Mouse (Mus musculus): Measurements from ENCODE around the gene Tmem89. TPM values are rescaled to one million over a fixed set of nuclear protein-coding genes. Genes with fewer than 3 reads are reported as not detected.

Tmem89 gene
- polyA plus RNA-seq, 1 experiment from 2014 or later, result not detected

DNA sequence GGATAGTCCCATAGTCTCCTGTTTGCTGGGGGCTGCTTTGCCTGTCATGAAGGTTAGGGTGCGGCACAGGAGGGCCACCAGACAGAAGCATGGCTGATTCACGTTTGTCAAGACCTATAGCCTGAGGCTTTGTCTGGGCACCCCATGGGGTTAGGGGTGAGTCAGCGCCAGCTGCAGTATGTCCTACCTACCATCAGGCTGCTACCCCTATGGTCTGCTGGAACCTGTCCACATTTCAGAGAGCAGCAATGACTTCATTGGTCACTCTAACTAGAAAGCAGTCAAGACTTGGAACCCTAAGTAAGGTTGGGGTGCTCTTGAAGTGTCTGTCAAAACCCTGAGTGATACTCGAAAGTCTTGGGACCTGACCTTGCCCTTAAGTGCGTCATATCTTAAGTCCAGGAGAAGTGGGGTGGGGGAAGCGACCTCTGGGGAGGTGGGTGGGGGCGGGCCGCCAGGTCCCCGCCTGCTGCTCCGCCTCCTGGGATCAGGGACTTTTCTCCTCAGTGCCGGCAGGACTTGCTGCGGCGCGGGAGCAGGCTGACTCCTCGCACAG, 38.7 kb downstream of the Tmem89 start, which contains the start of gene Col7a1:
Gene Col7a1 (plus strand): TSS at position 506 of the 556 bp plus-strand sequence.
- DNase-seq (ENCODE audit: low spot score), result no peak
- Histone ChIP-seq H3K4me1 (peaks cover 26% of the 10 kb centered on the region), H3K9me3 (replicated peaks) (no peaks in the 10 kb centered on the region), H3K36me3 (peaks cover 32% of the 10 kb centered on the region), H3K4me3 (peak within 1 kb of the TSS; percentile 36), H3K27ac (replicated peaks) (no peak within 1 kb of the TSS), H3K27me3 (ENCODE audit: low read depth, poor library complexity, severe bottlenecking) (peaks cover 32% of the 10 kb centered on the region)
- 12% methylated on average over 15 of the region's 15 CpGs for WGBS

- Histone ChIP-seq H3K4me1 (peaks cover 26% of the 10 kb centered on the region), H3K27me3 (ENCODE audit: low read depth, poor library complexity, severe bottlenecking) (peaks cover 32% of the 10 kb centered on the region), H3K9me3 (replicated peaks) (no peaks in the 10 kb centered on the region), H3K36me3 (peaks cover 11% of the 10 kb centered on the region), H3K27ac (replicated peaks) (no peak overlapping the region), H3K4me3 (no peak overlapping the region)
- DNase-seq (ENCODE audit: low spot score), result no peak
- 94% methylated on average over 11 of the region's 11 CpGs for WGBS
These were observed 40.8 kb downstream of the Tmem89 start for GRCm38 (mm10) chr9:108955241-108955640.

GRCm38 (mm10) chr9:108955846-108956245, 41.4 kb downstream of the Tmem89 start:
- no peaks in the 10 kb centered on the region for H3K9me3 ChIP-seq (replicated peaks)
- H3K4me3 ChIP-seq, result no peak overlapping the region
- WGBS, result 94% methylated on average over 11 of the region's 11 CpGs
- no peak overlapping the region for H3K27ac ChIP-seq (replicated peaks)
- peaks cover 32% of the 10 kb centered on the region for H3K27me3 ChIP-seq (ENCODE audit: low read depth, poor library complexity, severe bottlenecking)
- no peak for DNase-seq (ENCODE audit: low spot score)
- H3K36me3 ChIP-seq, result peaks cover 5% of the 10 kb centered on the region
- H3K4me1 ChIP-seq, result peaks cover 26% of the 10 kb centered on the region

- Histone ChIP-seq H3K4me1 (no peaks in the 10 kb centered on the region), H3K9me3 (replicated peaks) (no peaks in the 10 kb centered on the region), H3K27ac (replicated peaks) (no peak overlapping the region), H3K4me3 (no peak overlapping the region), H3K36me3 (no peaks in the 10 kb centered on the region), H3K27me3 (ENCODE audit: low read depth, poor library complexity, severe bottlenecking) (no peaks in the 10 kb centered on the region)
- 91% methylated on average over 3 of the region's 3 CpGs for WGBS
- DNase-seq (ENCODE audit: low spot score), result no peak
These were observed 49.2 kb downstream of the Tmem89 start for GRCm38 (mm10) chr9:108963577-108963976.

GRCm38 (mm10) chr9:108964338-108964737, 49.9 kb downstream of the Tmem89 start:
- Histone ChIP-seq H3K9me3 (replicated peaks) (no peaks in the 10 kb centered on the region), H3K27me3 (ENCODE audit: low read depth, poor library complexity, severe bottlenecking) (no peaks in the 10 kb centered on the region), H3K36me3 (no peaks in the 10 kb centered on the region), H3K4me3 (no peak overlapping the region), H3K4me1 (no peaks in the 10 kb centered on the region), H3K27ac (replicated peaks) (no peak overlapping the region)
- DNase-seq (ENCODE audit: low spot score), result no peak
- WGBS, result 82% methylated on average over 6 of the region's 6 CpGs

Other genes starting within 250 kb of the Tmem89 start
- gene Prkar2a, start 225.3 kb upstream of the Tmem89 start, polyA plus RNA-seq (2016; fragmentation: Nextera tagmentation; extraction: Ambion mirVana), result 34.6 and 40.8 TPM in 2 replicates
- 89.0 and 105 TPM in 2 replicates for gene Ip6k2, start 130.8 kb upstream of the Tmem89 start, polyA plus RNA-seq (2016; fragmentation: Nextera tagmentation; extraction: Ambion mirVana)
- 14.5 and 17.3 TPM in 2 replicates for gene Nckipsd, start 106.3 kb upstream of the Tmem89 start, polyA plus RNA-seq (2016; fragmentation: Nextera tagmentation; extraction: Ambion mirVana)
- gene Celsr3, start 88.3 kb upstream of the Tmem89 start, polyA plus RNA-seq (2016; fragmentation: Nextera tagmentation; extraction: Ambion mirVana), result 3.1 and 5.0 TPM in 2 replicates
- 9.5 and 12.5 TPM in 2 replicates for gene Slc26a6, start 61.3 kb upstream of the Tmem89 start, polyA plus RNA-seq (2016; fragmentation: Nextera tagmentation; extraction: Ambion mirVana)
- gene Uqcrc1, start 22.0 kb downstream of the Tmem89 start, polyA plus RNA-seq (2016; fragmentation: Nextera tagmentation; extraction: Ambion mirVana), result 490 and 491 TPM in 2 replicates
- 2.3 and 2.4 TPM in 2 replicates for gene Col7a1, start 39.0 kb downstream of the Tmem89 start, polyA plus RNA-seq (2016; fragmentation: Nextera tagmentation; extraction: Ambion mirVana)
- gene Ucn2, start 71.4 kb downstream of the Tmem89 start, polyA plus RNA-seq (2016; fragmentation: Nextera tagmentation; extraction: Ambion mirVana), result not detected in 2 replicates
- gene Pfkfb4, start 77.2 kb downstream of the Tmem89 start, polyA plus RNA-seq (2016; fragmentation: Nextera tagmentation; extraction: Ambion mirVana), result 11.9 and 13.9 TPM in 2 replicates
- gene Shisa5, start 123.9 kb downstream of the Tmem89 start, polyA plus RNA-seq (2016; fragmentation: Nextera tagmentation; extraction: Ambion mirVana), result 32.9 and 37.2 TPM in 2 replicates
- gene Trex1, start 145.1 kb downstream of the Tmem89 start, polyA plus RNA-seq (2016; fragmentation: Nextera tagmentation; extraction: Ambion mirVana), result 7.5 and 10.1 TPM in 2 replicates
- 32.1 and 33.4 TPM in 2 replicates for gene Atrip, start 159.5 kb downstream of the Tmem89 start, polyA plus RNA-seq (2016; fragmentation: Nextera tagmentation; extraction: Ambion mirVana)
- 14.5 and 14.9 TPM in 2 replicates for gene Ccdc51, start 167.9 kb downstream of the Tmem89 start, polyA plus RNA-seq (2016; fragmentation: Nextera tagmentation; extraction: Ambion mirVana)
- gene Tma7, start 168.0 kb downstream of the Tmem89 start, polyA plus RNA-seq (2016; fragmentation: Nextera tagmentation; extraction: Ambion mirVana), result 733 and 761 TPM in 2 replicates
- gene Plxnb1, start 180.8 kb downstream of the Tmem89 start, polyA plus RNA-seq (2016; fragmentation: Nextera tagmentation; extraction: Ambion mirVana), result 24.9 and 36.8 TPM in 2 replicates
- not detected in 2 replicates for gene Fbxw21, start 247.4 kb downstream of the Tmem89 start, polyA plus RNA-seq (2016; fragmentation: Nextera tagmentation; extraction: Ambion mirVana)